Mouse (Mus musculus) right cerebral cortex, adult 2 months (tissue): Measurements from ENCODE around the gene Gja1.
"Not testable (repeated sequence)": the region's sequence is repeated elsewhere in the genome, so short reads cannot be mapped to it uniquely, and the experiment has no call there.

Experiments
- DNase-seq, 2 experiments: peaks; one replicate each; pipeline ENCODE4 v3.0.0; 2021 to 2022; ENCODE audit warnings: low spot score in 2 of 2

The Gja1 gene

DNA sequence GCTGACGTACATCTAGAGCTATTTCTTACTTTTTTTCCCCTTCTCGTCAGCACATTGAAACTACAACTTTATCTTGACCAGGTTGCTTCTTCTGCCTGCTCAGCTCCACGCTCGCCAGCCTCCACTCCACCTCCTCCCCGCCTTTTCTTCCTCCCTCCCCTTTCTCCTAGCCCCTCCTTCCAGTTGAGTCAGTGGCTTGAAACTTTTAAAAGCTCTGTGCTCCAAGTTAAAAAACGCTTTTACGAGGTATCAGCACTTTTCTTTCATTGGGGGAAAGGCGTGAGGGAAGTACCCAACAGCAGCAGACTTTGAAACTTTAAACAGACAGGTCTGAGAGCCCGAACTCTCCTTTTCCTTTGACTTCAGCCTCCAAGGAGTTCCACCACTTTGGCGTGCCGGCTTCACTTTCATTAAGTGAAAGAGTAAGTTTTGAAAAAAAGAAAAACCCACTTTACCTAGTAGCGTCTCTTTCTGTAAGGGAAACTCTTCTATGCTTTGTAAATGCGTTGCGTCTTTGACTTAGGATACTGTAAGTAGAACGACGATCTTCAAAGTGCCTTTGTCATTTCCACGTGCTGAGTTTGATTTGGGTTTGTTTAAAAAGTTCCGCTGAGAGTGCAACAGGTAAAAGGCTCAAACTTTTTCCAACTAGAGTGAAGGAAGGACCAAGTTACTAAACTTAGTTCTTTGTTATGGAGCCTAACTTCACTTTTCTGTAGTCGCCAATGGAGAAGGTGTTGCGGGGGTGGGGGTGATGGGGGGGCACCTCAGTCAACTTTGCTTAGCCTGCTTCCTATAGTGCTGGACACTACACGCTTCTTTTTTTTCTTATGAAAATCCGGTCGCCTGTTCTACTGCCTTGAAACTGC lies at the start of gene Gja1:
Gene Gja1, plus strand, starts transcription at position 234 of the 869 bp plus-strand sequence.
- no peak for DNase-seq

DNA sequence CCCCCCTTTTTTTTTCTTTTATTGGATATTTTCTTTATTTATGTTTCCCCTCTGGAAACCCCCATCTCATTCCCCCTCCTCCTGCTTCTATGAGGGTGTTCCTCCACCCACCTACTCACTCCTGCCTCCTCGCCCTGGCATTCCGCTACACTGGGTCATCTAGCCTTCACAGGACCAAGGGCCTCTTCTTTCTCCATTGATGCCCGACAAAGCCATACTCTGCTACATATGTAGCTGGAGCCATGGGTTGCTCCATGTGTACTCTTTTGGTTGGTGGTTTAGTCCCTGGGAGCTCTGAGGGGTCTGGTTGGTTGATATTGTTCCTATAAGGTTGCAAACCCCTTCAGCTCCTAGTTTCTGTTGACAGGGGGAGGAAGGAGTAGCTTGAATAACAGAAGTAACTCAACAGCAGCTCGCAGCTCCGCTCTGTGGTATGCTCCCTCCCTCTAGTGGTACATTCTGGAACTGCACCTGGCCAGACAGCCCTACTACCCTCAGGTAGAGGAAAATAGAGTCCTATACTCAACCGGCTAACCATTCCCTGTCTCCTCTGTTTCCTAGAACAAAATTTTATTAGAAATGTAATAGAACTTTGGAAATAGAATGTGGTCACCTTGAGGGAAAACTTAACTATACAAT lies 38.2 kb upstream of the Gja1 start:
- DNase-seq = peak; percentile 88 to 90

DNA sequence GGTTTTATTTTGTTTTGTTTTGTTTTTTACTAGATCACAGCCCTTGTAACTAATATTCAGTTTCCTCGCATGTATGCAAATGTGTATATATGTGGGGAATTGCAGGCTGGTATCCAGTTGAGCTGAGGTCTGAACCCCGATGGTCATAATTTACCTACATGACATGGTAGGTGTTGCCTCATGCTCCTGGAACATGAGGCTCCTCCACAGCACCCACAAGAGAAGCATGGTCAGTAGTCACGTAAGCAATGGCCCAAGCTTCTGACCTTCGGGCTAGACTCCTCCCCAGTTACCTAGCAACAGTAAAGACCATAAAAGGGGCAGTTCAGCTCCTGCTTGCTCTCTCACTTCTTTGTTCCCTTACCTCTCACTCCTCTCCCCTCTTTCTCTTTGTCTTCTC lies 16.7 kb upstream of the Gja1 start:
- DNase-seq = no peak

DNA sequence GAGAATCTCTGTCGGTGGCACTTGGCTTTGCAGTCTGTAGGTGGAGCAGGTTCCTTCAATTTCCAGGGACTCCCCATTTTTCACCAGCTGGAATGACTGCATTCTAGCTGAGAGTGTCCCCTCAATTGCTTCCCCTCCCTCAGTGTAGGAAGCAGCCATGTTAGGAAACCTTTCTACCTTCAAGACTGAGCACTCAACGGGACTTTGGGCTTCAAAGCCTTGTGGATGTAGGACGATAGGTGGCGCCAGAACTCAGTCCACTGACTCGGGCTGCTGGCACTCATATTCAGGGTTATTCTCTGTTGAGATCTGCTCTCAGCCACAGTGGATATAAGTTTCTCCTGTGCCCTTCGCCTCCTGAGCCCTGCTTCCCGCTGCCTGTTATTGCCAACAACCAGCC lies 8.1 kb upstream of the Gja1 start:
- peak; percentile 82 to 84 for DNase-seq

DNA sequence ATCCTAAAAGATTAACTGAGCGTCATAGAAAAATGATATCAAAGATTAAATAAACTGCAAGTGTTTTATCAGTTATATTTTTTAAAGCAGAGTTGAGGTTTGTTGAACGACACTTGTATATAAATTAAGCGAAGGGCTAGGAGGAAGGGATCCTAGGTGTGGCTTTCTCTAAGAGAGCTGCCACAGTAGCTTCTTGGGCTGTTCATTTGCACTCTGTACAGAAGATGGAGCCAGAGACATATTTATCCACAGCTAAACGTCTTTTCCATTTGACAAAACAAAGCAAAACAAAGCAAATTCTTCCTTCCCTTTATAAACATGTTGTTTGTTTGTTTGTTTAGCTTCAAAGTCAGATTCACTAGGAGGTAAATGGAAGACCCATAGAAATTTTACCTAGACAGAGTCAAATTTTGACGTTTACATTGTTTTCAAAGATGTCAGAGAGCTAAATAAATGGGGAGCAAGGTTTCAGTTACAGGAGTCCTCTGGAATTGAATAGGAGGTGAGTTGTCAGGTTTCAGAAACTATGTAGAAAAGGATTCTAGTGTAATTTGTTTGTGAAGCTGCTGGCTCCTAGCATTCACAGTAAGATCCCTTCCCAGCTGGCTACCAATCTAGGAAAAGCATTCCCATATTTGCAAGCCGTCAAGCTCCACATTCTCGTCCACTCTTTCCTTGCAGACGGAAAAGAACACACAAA lies 4.0 kb upstream of the Gja1 start:
- DNase-seq = peak in 1 of 2 experiments; percentile 26

DNA sequence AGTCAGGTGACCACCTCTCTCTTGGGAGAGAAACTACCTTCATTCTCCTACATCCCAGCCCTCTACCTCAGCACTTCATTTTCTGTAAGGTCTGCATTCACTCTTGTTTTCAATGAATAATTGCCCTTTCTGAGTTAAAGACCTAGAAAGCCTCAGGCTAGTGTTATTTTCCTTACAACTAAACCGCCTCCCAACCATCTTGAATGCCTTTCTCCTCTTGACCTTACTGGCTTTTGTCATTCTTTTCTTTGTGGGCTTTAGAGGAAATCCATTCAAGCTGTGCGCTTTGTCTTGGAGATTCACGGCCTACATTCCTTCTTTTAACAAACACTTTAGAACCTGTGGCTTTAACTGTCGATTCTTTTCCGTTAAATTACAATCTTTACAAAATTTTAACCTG lies 3.0 kb upstream of the Gja1 start:
- DNase-seq = no peak

DNA sequence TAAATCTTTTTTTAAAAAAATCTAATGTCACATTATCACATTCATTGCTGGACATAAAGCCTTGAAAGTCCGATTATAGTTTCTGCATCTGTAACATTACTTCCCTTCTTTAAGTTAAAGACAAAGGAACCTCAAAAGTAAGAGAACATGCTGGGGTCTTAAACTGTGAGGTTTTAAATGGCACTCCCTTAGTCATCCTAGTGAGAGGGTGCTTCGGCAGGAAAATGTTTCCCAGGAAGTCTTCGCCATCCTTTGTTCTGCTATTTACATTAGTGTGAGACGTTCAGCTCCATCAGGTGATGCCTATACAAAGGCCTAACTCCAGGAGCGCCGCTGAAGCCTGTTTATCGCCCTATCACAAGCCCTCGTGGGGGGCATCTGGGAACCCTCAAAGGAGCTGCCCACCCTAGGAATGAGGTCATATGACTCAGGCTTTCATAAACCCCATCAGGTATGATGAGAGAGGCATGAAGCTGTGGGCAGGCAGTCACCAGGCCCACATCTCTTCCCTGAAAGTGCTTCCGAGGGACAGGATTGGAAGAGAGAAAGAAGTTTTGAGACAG lies 1.1 kb upstream of the Gja1 start:
- DNase-seq = no peak

DNA sequence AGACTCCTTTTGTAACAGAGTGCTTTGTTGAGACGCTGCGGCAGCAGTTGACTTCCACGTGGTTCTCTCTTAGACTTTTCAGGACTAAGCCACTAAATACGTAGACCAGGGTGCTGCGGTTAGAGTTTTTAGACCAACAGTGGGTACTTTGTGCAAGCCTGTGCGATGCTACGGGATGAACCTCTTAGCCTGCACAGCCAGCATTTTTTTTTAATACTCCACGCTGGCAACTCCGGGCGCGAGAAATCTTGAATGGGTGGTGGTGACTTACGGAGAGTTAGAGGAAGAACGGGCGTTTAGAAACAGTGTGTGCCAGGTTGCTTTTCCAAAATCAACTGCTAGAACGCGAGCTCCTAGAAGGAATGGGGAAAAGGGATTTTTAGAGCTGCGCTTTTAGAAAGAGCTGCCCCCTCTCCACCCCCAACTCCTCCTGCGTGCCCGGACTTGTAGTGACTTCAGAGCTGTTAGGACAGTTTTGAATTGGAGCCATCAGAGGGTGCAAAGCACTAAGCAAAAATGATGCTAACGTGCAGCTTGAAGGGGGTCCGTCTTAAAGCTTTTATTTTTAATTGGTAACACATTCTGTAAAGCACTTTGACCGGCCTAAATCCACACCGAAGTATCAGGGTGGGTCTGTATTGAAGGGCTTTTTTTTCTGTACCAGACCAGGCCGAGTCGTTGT lies 977 bp downstream of the Gja1 start:
- DNase-seq = peak in 1 of 2 experiments; percentile 14

DNA sequence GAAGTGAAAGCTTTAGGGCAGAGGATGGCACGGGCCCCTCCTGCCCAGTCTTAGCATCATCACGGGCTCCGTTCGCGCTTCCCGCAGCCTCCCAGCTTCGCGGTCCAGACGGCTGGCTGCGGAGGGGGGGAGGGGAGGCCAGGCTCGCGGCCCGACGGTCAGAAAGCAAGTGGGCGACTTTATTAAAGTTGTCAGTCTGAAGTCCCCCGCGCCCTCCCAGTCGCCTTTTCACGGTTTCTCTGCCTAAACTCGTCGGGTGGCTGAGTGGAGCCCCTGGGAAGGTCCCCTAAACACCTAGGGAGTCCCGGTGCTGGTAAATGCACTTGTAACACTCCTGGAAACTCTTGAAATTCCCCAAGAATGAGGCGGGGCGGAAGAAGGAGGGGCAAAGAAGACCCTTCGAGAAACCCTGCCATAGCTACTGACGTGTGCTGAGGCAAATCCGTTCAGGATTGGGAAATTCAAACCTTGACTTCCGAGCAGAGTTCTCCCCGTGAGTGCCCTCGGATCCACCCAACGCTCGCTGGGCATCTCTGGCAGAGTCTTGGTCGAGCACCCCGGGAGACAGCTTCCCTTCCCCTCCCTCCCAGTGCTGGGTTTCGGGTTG lies 1.6 kb downstream of the Gja1 start:
- no peak for DNase-seq

DNA sequence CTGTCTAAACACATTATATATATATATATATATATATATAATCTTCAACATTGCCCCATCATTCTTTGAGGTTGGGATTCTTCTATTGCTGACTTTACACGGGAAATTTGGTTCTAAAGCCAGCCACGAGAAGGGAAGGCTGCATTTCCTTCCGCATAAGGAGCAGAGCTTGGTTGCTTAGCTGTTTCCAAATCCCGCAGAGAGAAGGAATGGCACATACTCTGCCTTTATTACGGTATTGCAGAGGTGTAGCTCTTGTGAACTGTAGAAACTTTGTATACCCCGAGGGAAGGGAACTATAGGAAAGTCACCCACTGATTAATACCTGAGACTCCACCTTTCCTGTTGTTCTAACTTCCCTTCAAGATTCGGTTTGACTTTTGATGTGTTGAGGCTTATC lies 2.6 kb downstream of the Gja1 start:
- no peak for DNase-seq

DNA sequence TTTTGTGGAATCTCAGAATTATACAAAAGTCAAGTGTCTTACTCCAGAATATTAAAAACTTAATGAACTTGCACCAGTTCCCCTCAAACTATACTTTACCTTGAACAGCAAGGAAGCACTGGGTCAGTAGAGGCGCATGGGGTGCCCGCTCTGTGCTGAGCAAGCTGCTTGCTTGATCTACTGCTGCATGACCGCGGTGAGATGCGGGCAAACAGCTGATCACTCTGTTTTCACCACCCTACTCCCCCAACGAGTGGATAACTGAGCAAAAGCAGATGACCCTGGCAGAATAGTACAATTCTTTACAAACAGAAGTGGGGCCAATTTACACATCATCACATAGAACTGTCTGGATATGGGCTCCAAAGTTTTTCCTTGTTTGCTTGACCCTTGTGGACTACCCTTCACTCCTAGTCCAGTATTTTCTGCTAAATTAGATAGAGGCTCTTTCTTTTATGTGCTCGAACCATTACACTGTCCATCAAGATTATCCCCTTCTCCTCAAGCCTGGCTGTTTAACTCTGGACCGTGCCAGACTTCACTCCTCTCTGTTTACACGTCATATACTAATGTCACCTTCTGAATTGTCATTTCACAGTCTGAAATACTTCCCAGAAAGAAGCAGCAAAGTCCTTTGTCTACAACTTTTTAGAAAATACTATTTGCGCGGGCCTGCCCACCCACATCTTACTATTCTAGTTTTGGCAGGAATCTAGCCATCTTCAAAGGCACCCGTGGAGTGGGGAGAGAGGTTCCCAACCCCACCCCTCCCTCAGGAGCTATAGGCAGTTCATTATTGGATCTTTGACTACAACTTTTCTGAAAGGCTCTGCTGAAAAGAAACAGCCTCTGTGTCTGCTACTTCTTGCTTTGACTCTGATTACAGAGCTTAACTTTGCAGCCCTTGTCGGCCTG lies 8.3 kb downstream of the Gja1 start:
- no peak for DNase-seq

DNA sequence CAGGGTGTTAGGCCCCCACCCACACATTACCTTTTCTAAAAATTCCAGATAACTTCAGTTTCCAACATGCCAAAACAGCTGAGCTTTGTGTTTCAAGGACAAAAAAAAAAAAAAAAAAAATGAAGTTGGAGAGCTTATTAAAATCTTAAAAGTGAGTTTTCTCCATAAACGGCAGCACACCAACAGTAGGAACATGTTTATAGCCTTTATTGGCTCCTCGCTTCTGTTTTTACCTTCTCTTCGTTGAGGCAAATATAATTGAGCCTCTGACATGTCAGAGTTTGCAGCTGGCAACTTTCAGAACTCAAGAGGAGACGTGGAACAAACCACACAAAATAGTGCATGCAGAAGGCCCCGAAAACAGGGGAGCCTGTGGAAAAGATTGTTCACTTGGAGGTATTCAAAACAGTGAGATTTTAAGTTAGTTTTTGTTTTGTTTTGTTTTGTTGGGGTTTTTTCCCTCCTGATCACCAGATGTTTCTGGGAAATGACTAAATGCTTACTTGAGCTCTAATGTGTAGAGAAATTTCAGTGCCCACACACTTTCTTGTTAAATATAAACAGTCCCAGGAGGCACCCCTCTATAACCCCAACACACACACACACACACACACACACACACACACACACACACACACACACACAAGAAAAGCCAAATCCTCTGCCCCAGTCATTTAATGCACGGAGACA lies 16.1 kb downstream of the Gja1 start:
- DNase-seq = no peak

DNA sequence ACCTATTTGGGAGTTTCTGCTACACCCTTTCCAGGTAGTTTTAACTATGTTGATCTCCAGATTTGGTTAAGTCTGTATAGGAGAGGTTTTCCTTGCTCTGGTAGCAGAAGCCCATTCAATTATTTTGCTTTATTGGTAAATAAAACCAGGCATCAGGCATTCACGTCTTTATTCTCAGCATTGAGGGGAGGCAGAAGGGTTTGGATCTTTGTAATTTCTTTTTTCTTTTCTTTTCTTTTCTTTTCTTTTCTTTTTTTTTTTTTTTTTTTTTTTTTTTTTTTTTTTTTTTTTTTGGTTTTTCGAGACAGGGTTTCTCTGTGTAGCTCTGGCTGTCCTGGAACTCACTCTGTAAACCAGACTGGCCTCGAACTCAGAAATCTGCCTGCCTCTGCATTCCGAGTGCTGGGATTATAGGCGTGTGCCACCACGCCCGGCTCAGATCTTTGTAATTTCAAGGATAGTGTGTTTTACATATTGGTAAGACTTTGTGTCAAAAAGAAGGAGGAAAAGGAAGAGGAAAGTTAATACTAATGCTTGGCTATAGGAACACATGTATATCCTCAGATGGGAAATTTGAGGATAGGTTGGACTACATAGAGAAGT lies 16.8 kb downstream of the Gja1 start:
- not testable (repeated sequence) for DNase-seq

DNA sequence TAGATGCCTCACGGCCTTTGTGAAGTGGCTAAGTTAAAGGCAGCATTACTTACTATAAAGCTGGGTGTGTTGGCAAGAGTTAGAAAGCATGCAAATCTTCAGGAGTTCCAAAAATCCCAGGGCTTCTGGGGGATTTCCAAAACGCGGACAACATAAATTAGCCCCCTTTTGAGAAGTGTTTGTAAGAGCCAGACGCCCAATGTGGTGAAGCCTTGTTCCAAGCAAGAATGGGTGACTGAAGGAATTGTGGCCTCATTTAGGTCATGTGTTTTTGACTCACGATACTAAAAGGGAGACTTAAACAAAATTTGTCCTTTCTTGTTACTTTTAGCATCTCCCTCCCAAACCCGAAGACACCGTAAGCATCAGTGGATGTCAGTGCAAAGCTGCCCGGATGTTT lies 20.7 kb downstream of the Gja1 start:
- DNase-seq = no peak

DNA sequence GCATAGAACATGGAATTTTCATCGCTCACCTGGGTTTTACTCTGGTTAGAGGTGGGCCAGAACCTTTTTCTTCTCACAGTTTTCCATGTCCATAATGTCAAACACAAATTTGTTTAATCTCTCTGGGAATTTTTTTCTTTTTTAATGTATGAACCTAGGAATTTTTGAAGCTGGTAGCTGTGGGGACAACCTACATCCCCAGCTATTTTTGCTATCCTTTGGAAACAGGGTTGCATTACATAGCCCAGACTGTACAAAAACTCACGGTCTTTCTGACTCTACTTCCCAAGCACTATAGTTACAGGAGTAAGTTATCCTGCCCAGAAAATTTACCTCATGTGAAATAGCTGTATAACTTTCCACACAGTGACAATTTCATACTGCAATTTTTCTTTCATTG lies 21.2 kb downstream of the Gja1 start:
- no peak for DNase-seq

DNA sequence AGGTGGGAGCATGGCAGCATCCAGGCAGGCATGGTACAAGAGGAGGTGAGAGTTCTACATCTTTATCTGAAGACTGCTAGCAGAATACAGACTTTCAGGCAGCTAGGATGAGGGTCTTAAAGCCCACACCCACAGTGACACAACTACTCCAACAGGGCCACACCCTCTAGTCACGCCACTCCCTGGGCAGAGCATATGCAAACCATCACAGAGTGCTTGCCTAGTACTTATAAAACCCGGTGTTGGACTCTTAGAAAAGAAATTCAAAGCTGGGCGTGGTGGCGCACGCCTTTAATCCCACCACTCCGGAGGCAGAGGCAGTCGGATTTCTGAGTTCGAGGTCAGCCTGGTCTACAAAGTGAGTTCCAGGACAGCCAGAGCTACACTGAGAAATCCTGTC lies 24.3 kb downstream of the Gja1 start:
- not testable (repeated sequence) for DNase-seq

DNA sequence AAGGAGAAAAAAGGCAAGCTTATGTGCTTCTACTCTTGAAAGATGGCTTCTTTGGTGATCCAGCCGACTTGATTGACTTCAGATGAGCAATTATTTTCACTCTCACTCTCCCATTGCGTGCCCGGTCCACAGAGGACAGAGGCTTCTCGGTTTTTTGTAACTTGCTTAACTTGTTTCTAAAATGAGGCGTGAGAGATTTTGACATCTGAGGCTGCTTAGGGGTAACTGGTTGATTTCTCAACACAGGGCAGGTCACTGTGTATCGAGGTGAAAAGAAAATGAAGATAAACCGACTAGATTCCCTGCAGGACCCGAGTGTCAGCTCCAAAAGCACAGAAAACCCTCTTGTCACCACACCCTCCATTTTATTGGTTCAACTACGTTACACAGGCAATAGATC lies 28.8 kb downstream of the Gja1 start:
- no peak for DNase-seq

DNA sequence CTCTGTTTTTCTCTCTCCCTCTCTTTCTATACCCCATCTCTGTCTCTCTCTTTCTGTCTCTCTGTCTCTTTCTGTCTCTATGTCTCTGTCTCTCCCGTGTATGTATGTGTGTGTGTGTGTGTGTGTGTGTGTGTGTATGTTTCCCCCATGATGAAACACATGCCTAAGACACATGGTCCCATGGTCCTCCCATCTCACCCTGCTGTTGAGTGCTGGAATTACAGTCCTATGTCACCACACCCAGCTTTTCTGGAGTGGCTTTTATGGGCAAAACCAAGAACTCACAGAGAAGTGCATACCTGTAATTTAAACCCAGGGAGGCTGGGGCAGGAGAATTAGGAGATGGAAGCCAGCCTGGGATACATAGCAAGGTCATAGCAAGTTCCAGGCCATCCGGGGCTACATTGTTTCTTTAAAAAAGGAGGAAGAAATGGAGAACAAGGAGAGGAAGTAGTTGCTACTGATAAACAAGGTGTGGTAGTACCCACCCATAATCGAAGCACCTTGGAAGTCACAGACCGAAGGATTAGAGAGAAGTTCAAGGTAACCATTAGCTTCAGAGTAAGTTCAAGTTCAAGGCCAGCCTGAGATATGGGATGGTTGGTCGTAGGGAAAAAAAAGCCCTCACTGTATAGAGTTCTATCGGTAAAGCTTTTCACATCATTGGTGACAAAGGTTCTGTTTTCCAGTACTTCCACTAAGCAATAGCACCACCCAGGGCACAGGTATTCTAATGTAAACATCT lies 29.4 kb downstream of the Gja1 start:
- DNase-seq = no peak
